Mouse (Mus musculus) gastrocnemius, postnatal 36 days (tissue): ENCODE measurements around the gene Diablo. TPM values are rescaled to one million over a fixed set of nuclear protein-coding genes. Genes with fewer than 3 reads are reported as not detected.
"Not testable (repeated sequence)": the region's sequence is repeated elsewhere in the genome, so short reads cannot be mapped to it uniquely, and the experiment has no call there.

Experiments
- DNase-seq, 2 experiments: peaks; one replicate each; pipeline ENCODE4 v3.0.0; 2022
- intact Hi-C: fragments of 180-260 bp; cut with DNase I; formaldehyde crosslinking; loops from one replicate; pipeline ENCODE4 v1.15.1; 2025
- long read RNA-seq, 2 experiments: library from polyadenylated mRNA; stranded (forward); transcript quantifications; one replicate each; pipeline ENCODE4 v2.0.0; 2021
- total RNA-seq, 2 experiments: library from RNA; stranded (reverse); gene quantifications; 2 replicates each; pipeline ENCODE4 v1.2.3; 2021

The Diablo gene
- 10 to 100 TPM; 36.1 to 39.0 TPM for total RNA-seq
- long read RNA-seq, experiment 1, transcript Diablo-203 (6 exons, 1,576 nt) = major isoform, 117 of 123 reads
- long read RNA-seq, experiment 1, partial matches to known transcripts = 0 of 123 reads
- long read RNA-seq, experiment 1, other reads (novel, unspliced or antisense) = 5 of 123 reads
- long read RNA-seq, experiment 2, transcript Diablo-203 (6 exons, 1,576 nt) = major isoform, 140 of 150 reads
- long read RNA-seq, experiment 2, partial matches to known transcripts = 0 of 150 reads
- long read RNA-seq, experiment 2, other reads (novel, unspliced or antisense) = 9 of 150 reads

- DNase-seq = peak; percentile 97
- intact Hi-C loops = no loop called here
Measured at GRCm38 (mm10) chr5:123523692-123524392, at the start of gene Diablo. TSS of gene Diablo (minus strand) at chr5:123524176.

- no peak for DNase-seq
- intact Hi-C loops = no loop called here
Measured at GRCm38 (mm10) chr5:123573362-123573761, 49.4 kb upstream of the Diablo start.

- intact Hi-C loops = no loop called here
- peak; percentile 93 to 99 for DNase-seq
Measured at GRCm38 (mm10) chr5:123572357-123573186, 48.6 kb upstream of the Diablo start, which contains the start of gene Vps33a. TSS of gene Vps33a (minus strand) at chr5:123573038.

GRCm38 (mm10) chr5:123561128-123561527 is 37.2 kb upstream of the Diablo start:
- DNase-seq = no peak
- intact Hi-C loops = no loop called here

- no peak for DNase-seq
- intact Hi-C loops = no loop called here
Measured at GRCm38 (mm10) chr5:123559588-123559987, 35.6 kb upstream of the Diablo start.

GRCm38 (mm10) chr5:123556451-123556850 is 32.5 kb upstream of the Diablo start:
- peak in 1 of 2 experiments; percentile 48 for DNase-seq

GRCm38 (mm10) chr5:123555693-123556092 is 31.7 kb upstream of the Diablo start:
- intact Hi-C loops = no loop called here
- DNase-seq = no peak

More at GRCm38 (mm10) chr5:123556451-123556850, 32.5 kb upstream of the Diablo start:
- intact Hi-C loops = no loop called here

GRCm38 (mm10) chr5:123533801-123534200 is 9.8 kb upstream of the Diablo start:
- intact Hi-C loops = no loop called here
- DNase-seq = no peak

- DNase-seq = no peak
- intact Hi-C loops = no loop called here
Measured at GRCm38 (mm10) chr5:123530056-123530455, 6.1 kb upstream of the Diablo start.

GRCm38 (mm10) chr5:123528641-123529040 is 4.7 kb upstream of the Diablo start:
- no peak for DNase-seq
- intact Hi-C loops = loop anchor here (5.0 kb wide), 1 partner anchor 151 kb away; no protein-coding TSS in a partner anchor

- intact Hi-C loops = loop anchor here (5.0 kb wide), 1 partner anchor 149 kb away; no protein-coding TSS in a partner anchor
Measured at GRCm38 (mm10) chr5:123525916-123526495, 2.0 kb upstream of the Diablo start.

GRCm38 (mm10) chr5:123525281-123525680 is 1.3 kb upstream of the Diablo start, which contains the start of gene Gm49027:
TSS of gene Gm49027 (minus strand) at chr5:123525488.
- intact Hi-C loops = loop anchor here (5.0 kb wide), 1 partner anchor 148 kb away; no protein-coding TSS in a partner anchor
- no peak for DNase-seq

More at GRCm38 (mm10) chr5:123525916-123526495, 2.0 kb upstream of the Diablo start:
- no peak for DNase-seq

GRCm38 (mm10) chr5:123524393-123524750 is 396 bp upstream of the Diablo start:
- intact Hi-C loops = no loop called here
- DNase-seq = no peak

- no peak for DNase-seq
- intact Hi-C loops = no loop called here
Measured at GRCm38 (mm10) chr5:123522166-123522565, 1.8 kb downstream of the Diablo start.

GRCm38 (mm10) chr5:123521621-123522020 is 2.4 kb downstream of the Diablo start:
- no peak for DNase-seq
- intact Hi-C loops = no loop called here

- intact Hi-C loops = no loop called here
- DNase-seq = no peak
Measured at GRCm38 (mm10) chr5:123520666-123521065, 3.3 kb downstream of the Diablo start.

- no peak for DNase-seq
- intact Hi-C loops = no loop called here
Measured at GRCm38 (mm10) chr5:123514871-123515270, 9.1 kb downstream of the Diablo start.

- intact Hi-C loops = no loop called here
- no peak for DNase-seq
Measured at GRCm38 (mm10) chr5:123512102-123512501, 11.9 kb downstream of the Diablo start.

- DNase-seq, intact Hi-C loops: not testable (repeated sequence)
Measured at GRCm38 (mm10) chr5:123511426-123511825, 12.6 kb downstream of the Diablo start.

- intact Hi-C loops = no loop called here
- DNase-seq = no peak
Measured at GRCm38 (mm10) chr5:123510160-123510559, 13.8 kb downstream of the Diablo start, which contains the start of gene B3gnt4. TSS of gene B3gnt4 (plus strand) at chr5:123510460.
